11 mouse cellular contexts compared by ENCODE assay signal in genomic region chr17:27552215-27553201, GRCm38 (mm10). TPM values are rescaled to one million over a fixed set of nuclear protein-coding genes. Genes with fewer than 3 reads are reported as not detected.
DNase-seq lines count a peak whose midpoint lies in the region; ATAC-seq and TF ChIP-seq lines count a peak whose summit lies in the region.
"Had no signal": no experiment of that assay in that cellular context is flagged by ENCODE, and none has a peak within 500 bp of the region (broad histone marks: within the 10 kb centered on the region; RNA-seq: fewer than 3 reads in every experiment).

No protein-coding gene starts in this region.

- no peak for TF ChIP-seq CTCF in layer of hippocampus, adult 2 months (conservative IDR thresholded peaks at IDR 0.05)

- H3K27ac ChIP-seq in layer of hippocampus, adult 2 months, result peak overlapping the region; percentile 48; the same call in 1 of the 2 replicates

- ATAC-seq in hematopoietic stem cell, adult 5-6 weeks (replicated peaks in 1 of 2; ENCODE audit: insufficient read depth in 1 of 2, low FRiP score in 2 of 2, low TSS enrichment in 1 of 2, low read depth in 1 of 2, poor library complexity in 2 of 2, severe bottlenecking in 2 of 2), result peak; percentile 5 to 6; a peak in 1 of 4 replicates
- peak; percentile 7 for ATAC-seq in megakaryocyte progenitor cell, adult 5-6 weeks (replicated peaks; ENCODE audit: poor library complexity)

- DNase-seq in cerebellum, adult 18-20 months, result peak; percentile 47 to 49
- DNase-seq in cerebellum, postnatal 36 days, result no peak
- no peak for DNase-seq in layer of hippocampus, adult 2 months (ENCODE audit: low spot score in 2 of 2)
- no peak for DNase-seq in layer of hippocampus, postnatal 14 days (ENCODE audit: low spot score in 2 of 2)
- DNase-seq in testis, postnatal 14 days (ENCODE audit: low spot score), result no peak
- DNase-seq in thymus, postnatal 4 days, result no peak
- DNase-seq: layer of hippocampus, postnatal 36 days; lung, adult 2 months; midbrain, embryonic 14.5 days had no signal

- H3K4me3 ChIP-seq in layer of hippocampus, adult 2 months, result no peak overlapping the region

RNA-seq across cellular contexts. Expression of gene Hmga1, which starts 3.8 kb away (rescaled TPM):
- 10 to 100 TPM; 30.5 to 38.2 TPM for total RNA-seq in layer of hippocampus, adult 2 months (2021)
- 10 to 100 TPM; 31.3 to 32.7 TPM for total RNA-seq in layer of hippocampus, postnatal 14 days (2021)
- total RNA-seq in hematopoietic stem cell, adult 5-6 weeks (2017), result 95.5 and 115 TPM in 2 replicates
- 405 and 414 TPM in 2 replicates for total RNA-seq in megakaryocyte progenitor cell, adult 5-6 weeks (2015)
- total RNA-seq in megakaryocyte progenitor cell, adult 5-6 weeks (2017), result 220 and 239 TPM in 2 replicates

RNA-seq across cellular contexts. Expression of gene AI413582, which starts 13.0 kb away (rescaled TPM):
- 10 to 100 TPM; 61.6 to 66.1 TPM for total RNA-seq in layer of hippocampus, adult 2 months (2021)
- 10 to 100 TPM; 65.6 to 65.9 TPM for total RNA-seq in layer of hippocampus, postnatal 14 days (2021)
- 13.8 and 14.5 TPM in 2 replicates for total RNA-seq in hematopoietic stem cell, adult 5-6 weeks (2017)
- 31.0 and 31.6 TPM in 2 replicates for total RNA-seq in megakaryocyte progenitor cell, adult 5-6 weeks (2015)
- 32.3 and 46.0 TPM in 2 replicates for total RNA-seq in megakaryocyte progenitor cell, adult 5-6 weeks (2017)

RNA-seq across cellular contexts. Expression of gene Grm4, which starts 31.3 kb away (rescaled TPM):
- total RNA-seq in layer of hippocampus, adult 2 months (2021), result 1 to 10 TPM; 7.9 to 9.6 TPM
- 10 to 100 TPM; 10.7 to 19.3 TPM for total RNA-seq in layer of hippocampus, postnatal 14 days (2021)
- not detected in 2 replicates for total RNA-seq in hematopoietic stem cell, adult 5-6 weeks (2017)
- total RNA-seq in megakaryocyte progenitor cell, adult 5-6 weeks (2015), result not detected in 2 replicates
- not detected in 2 replicates for total RNA-seq in megakaryocyte progenitor cell, adult 5-6 weeks (2017)

Comparison
In these comparisons a context has a peak if more than half of its experiments do, and no peak if none do; other contexts are left out.
1. DNase-seq: peak in cerebellum, adult 18-20 months (2 of 2); none in cerebellum, postnatal 36 days (0 of 2), layer of hippocampus, adult 2 months (0 of 2), layer of hippocampus, postnatal 14 days (0 of 2), testis, postnatal 14 days (single experiment) and thymus, postnatal 4 days (single experiment).